Mouse (Mus musculus) liver, embryonic 15.5 days (tissue): ENCODE data around the gene Prss28. TPM values are rescaled to one million over a fixed set of nuclear protein-coding genes. Genes with fewer than 3 reads are reported as not detected.

Experiments
- ATAC-seq: fragments of 200-750 bp; cut with Nextera tagmentation; 2 replicates; pipeline ENCODE4 v1.8.0; 2017; ENCODE audit warnings: moderate number of reproducible peaks, mild to moderate bottlenecking, moderate library complexity; ENCODE audit not compliant: insufficient read depth
- H3K27ac ChIP-seq: fragments of 300-500 bp; sonication (generic); replicated peaks from 2 replicates; pipeline ENCODE4 v1.5.1; 2015; ENCODE audit warnings: mild to moderate bottlenecking, inconsistent platforms
- H3K27me3 ChIP-seq: fragments of 300-500 bp; sonication (generic); 2 replicates; pipeline ENCODE4 v1.6.1; 2015; ENCODE audit warnings: mild to moderate bottlenecking, inconsistent platforms
- H3K36me3 ChIP-seq: fragments of 300-500 bp; sonication (generic); replicated peaks from 2 replicates; pipeline ENCODE4 v1.6.1; 2015; ENCODE audit warnings: moderate library complexity, mild to moderate bottlenecking, inconsistent platforms
- H3K4me1 ChIP-seq: fragments of 300-500 bp; sonication (generic); replicated peaks from 2 replicates; pipeline ENCODE4 v1.6.1; 2015; ENCODE audit warnings: inconsistent platforms
- H3K4me2 ChIP-seq: fragments of 300-500 bp; sonication (generic); 2 replicates; pipeline ENCODE4 v1.6.1; 2015; ENCODE audit warnings: moderate library complexity, mild to moderate bottlenecking, inconsistent platforms
- H3K4me3 ChIP-seq: fragments of 300-500 bp; sonication (generic); replicated peaks from 2 replicates; pipeline ENCODE4 v1.5.1; 2015; ENCODE audit warnings: mild to moderate bottlenecking, inconsistent platforms
- H3K9ac ChIP-seq: fragments of 300-500 bp; sonication (generic); 2 replicates; pipeline ENCODE4 v1.6.1; 2015; ENCODE audit warnings: moderate library complexity, mild to moderate bottlenecking, inconsistent platforms
- H3K9me3 ChIP-seq: fragments of 300-500 bp; sonication (generic); replicated peaks from 2 replicates; pipeline ENCODE4 v1.6.1; 2016; ENCODE audit warnings: inconsistent platforms
- WGBS: fragments of 180-500 bp; shearing (Covaris S2); methylation state at CpG from one replicate; pipeline ENCODE4 v1.1.7; 2015; ENCODE audit warnings: mixed read lengths; ENCODE audit not compliant: insufficient replicate concordance; 5-methylcytosine and 5-hydroxymethylcytosine counted together
- polyA plus RNA-seq: library from polyadenylated mRNA; unstranded; fragments of >200 nt; fragmentation: Nextera tagmentation; extraction: Ambion mirVana; gene quantifications from 2 replicates; pipeline ENCODE4 v1.2.1, GENCODE M21; 2015

Prss28 gene
- not detected in 2 replicates for polyA plus RNA-seq

GRCm38 (mm10) chr17:25308346-25308745 lies at the start of gene Prss28:
Gene Prss28, plus strand, starts transcription at chr17:25308646.
- Histone ChIP-seq H3K9me3 (no peaks in the 10 kb centered on the region), H3K27me3 (peaks cover 4% of the 10 kb centered on the region; the same call in 1 of the 2 replicates), H3K27ac (no peak within 1 kb of the TSS), H3K4me2 (no peak within 1 kb of the TSS), H3K36me3 (no peaks in the 10 kb centered on the region), H3K9ac (no peak within 1 kb of the TSS), H3K4me1 (no peaks in the 10 kb centered on the region), H3K4me3 (no peak within 1 kb of the TSS)
- no peak for ATAC-seq
- WGBS: 46% methylated on average over 4 of the region's 4 CpGs

GRCm38 (mm10) chr17:25264453-25264852 lies 44.0 kb upstream of the Prss28 start:
- ATAC-seq: no peak
- H3K36me3 ChIP-seq: peaks cover 84% of the 10 kb centered on the region
- no peak overlapping the region for H3K9ac ChIP-seq

GRCm38 (mm10) chr17:25270795-25271335 lies 37.6 kb upstream of the Prss28 start:
- 0 out of 2 replicates have a peak overlapping the region, but pooled peaks have one; percentile 98 for H3K4me3 ChIP-seq
- no peaks in the 10 kb centered on the region for H3K27me3 ChIP-seq
- ATAC-seq: no peak
- WGBS: 74% methylated on average over 2 of the region's 2 CpGs
- H3K4me2 ChIP-seq: peak overlapping the region; percentile 85
- peaks cover 58% of the 10 kb centered on the region for H3K36me3 ChIP-seq
- no peaks in the 10 kb centered on the region for H3K9me3 ChIP-seq
- H3K4me1 ChIP-seq: peaks cover 47% of the 10 kb centered on the region
- 0 out of 2 replicates have a peak overlapping the region, but pooled peaks have one; percentile 99 for H3K9ac ChIP-seq
- peak overlapping the region; percentile 97; the same call in 1 of the 2 replicates for H3K27ac ChIP-seq

More at GRCm38 (mm10) chr17:25264453-25264852, 44.0 kb upstream of the Prss28 start:
- Histone ChIP-seq H3K4me2 (no peak overlapping the region), H3K4me1 (peaks cover 3% of the 10 kb centered on the region; the same call in 1 of the 2 replicates), H3K27ac (no peak overlapping the region), H3K27me3 (no peaks in the 10 kb centered on the region), H3K9me3 (no peaks in the 10 kb centered on the region), H3K4me3 (no peak overlapping the region)
- 66% methylated on average over 3 of the region's 3 CpGs for WGBS

GRCm38 (mm10) chr17:25272326-25272725 lies 36.1 kb upstream of the Prss28 start:
- Histone ChIP-seq H3K4me1 (peaks cover 47% of the 10 kb centered on the region), H3K9ac (peak overlapping the region; percentile 99), H3K9me3 (no peaks in the 10 kb centered on the region), H3K27ac (peak overlapping the region; percentile 97), H3K27me3 (no peaks in the 10 kb centered on the region; the same call in 1 of the 2 replicates), H3K4me3 (peak overlapping the region; percentile 98), H3K4me2 (peak overlapping the region; percentile 85), H3K36me3 (peaks cover 43% of the 10 kb centered on the region)
- ATAC-seq: peak; percentile 13; the same call in 1 of the 2 replicates
- WGBS: under 1% methylated on average over 10 of the region's 10 CpGs

GRCm38 (mm10) chr17:25272951-25273705 lies 35.3 kb upstream of the Prss28 start:
- under 1% methylated on average over 92 of the region's 92 CpGs for WGBS
- H3K27ac ChIP-seq: peak overlapping the region; percentile 97
- H3K4me3 ChIP-seq: peak overlapping the region; percentile 98
- H3K9ac ChIP-seq: peak overlapping the region; percentile 99
- peaks cover 35% of the 10 kb centered on the region for H3K36me3 ChIP-seq
- H3K4me1 ChIP-seq: peaks cover 47% of the 10 kb centered on the region
- H3K4me2 ChIP-seq: peak overlapping the region; percentile 85
- peaks cover 5% of the 10 kb centered on the region for H3K27me3 ChIP-seq
- H3K9me3 ChIP-seq: no peaks in the 10 kb centered on the region
- peak; percentile 87 for ATAC-seq

- peaks cover 28% of the 10 kb centered on the region for H3K36me3 ChIP-seq
- H3K4me1 ChIP-seq: peaks cover 47% of the 10 kb centered on the region
- H3K4me3 ChIP-seq: peak overlapping the region; percentile 98
- H3K27me3 ChIP-seq: peaks cover 11% of the 10 kb centered on the region
- no peaks in the 10 kb centered on the region for H3K9me3 ChIP-seq
- under 1% methylated on average over 44 of the region's 45 CpGs for WGBS
- peak overlapping the region; percentile 99 for H3K9ac ChIP-seq
- H3K27ac ChIP-seq: peak overlapping the region; percentile 97
- H3K4me2 ChIP-seq: peak overlapping the region; percentile 85
- peak; percentile 79 for ATAC-seq
These were observed 34.5 kb upstream of the Prss28 start for GRCm38 (mm10) chr17:25273706-25274501.

- Histone ChIP-seq H3K9me3 (no peaks in the 10 kb centered on the region), H3K9ac (peak within 1 kb of the TSS; percentile 99), H3K4me2 (peak within 1 kb of the TSS; percentile 85), H3K4me3 (peak within 1 kb of the TSS; percentile 98), H3K27me3 (peaks cover 16% of the 10 kb centered on the region), H3K27ac (peak within 1 kb of the TSS; percentile 97), H3K36me3 (peaks cover 19% of the 10 kb centered on the region), H3K4me1 (peaks cover 41% of the 10 kb centered on the region)
- ATAC-seq: no peak
- WGBS: 65% methylated on average over 9 of the region's 9 CpGs
These were observed 33.7 kb upstream of the Prss28 start, which contains the start of gene Ube2i for GRCm38 (mm10) chr17:25274571-25275346. Gene Ube2i, minus strand, starts transcription at chr17:25274622.

- H3K4me1 ChIP-seq: peaks cover 30% of the 10 kb centered on the region
- no peaks in the 10 kb centered on the region for H3K9me3 ChIP-seq
- H3K4me2 ChIP-seq: no peak overlapping the region
- no peak overlapping the region for H3K4me3 ChIP-seq
- WGBS: 84% methylated on average over 3 of the region's 3 CpGs
- H3K27me3 ChIP-seq: peaks cover 17% of the 10 kb centered on the region
- H3K36me3 ChIP-seq: peaks cover 8% of the 10 kb centered on the region
- H3K9ac ChIP-seq: no peak overlapping the region
- ATAC-seq: no peak
- H3K27ac ChIP-seq: no peak overlapping the region
These were observed 32.6 kb upstream of the Prss28 start for GRCm38 (mm10) chr17:25275833-25276232.

GRCm38 (mm10) chr17:25282133-25282532 lies 26.3 kb upstream of the Prss28 start:
- peak; percentile 84 for ATAC-seq

GRCm38 (mm10) chr17:25285033-25285432 lies 23.4 kb upstream of the Prss28 start:
- Histone ChIP-seq H3K27ac (no peak overlapping the region), H3K9me3 (no peaks in the 10 kb centered on the region), H3K36me3 (no peaks in the 10 kb centered on the region), H3K9ac (no peak overlapping the region), H3K4me3 (no peak overlapping the region), H3K4me1 (peaks cover 11% of the 10 kb centered on the region), H3K4me2 (no peak overlapping the region), H3K27me3 (peaks cover 3% of the 10 kb centered on the region; the same call in 1 of the 2 replicates)
- no peak for ATAC-seq
- 20% methylated on average over 3 of the region's 3 CpGs for WGBS

More at GRCm38 (mm10) chr17:25282133-25282532, 26.3 kb upstream of the Prss28 start:
- Histone ChIP-seq H3K27ac (0 out of 2 replicates have a peak overlapping the region, but pooled peaks have one; percentile 29), H3K4me3 (peak overlapping the region; percentile 6), H3K36me3 (no peaks in the 10 kb centered on the region), H3K4me1 (peaks cover 11% of the 10 kb centered on the region), H3K9ac (no peak overlapping the region), H3K27me3 (peaks cover 17% of the 10 kb centered on the region), H3K9me3 (no peaks in the 10 kb centered on the region), H3K4me2 (peak overlapping the region; percentile 49)
- 24% methylated on average over 11 of the region's 11 CpGs for WGBS
